Comparison of ENCODE assay signal across 23 mouse cellular contexts in genomic region chr8:110230803-110231202, GRCm38 (mm10). TPM values are rescaled to one million over a fixed set of nuclear protein-coding genes. Genes with fewer than 3 reads are reported as not detected.
DNase-seq lines count a peak whose midpoint lies in the region; ATAC-seq and TF ChIP-seq lines count a peak whose summit lies in the region.
"Had no signal": no experiment of that assay in that cellular context is flagged by ENCODE, and none has a peak within 500 bp of the region (broad histone marks: within the 10 kb centered on the region; RNA-seq: fewer than 3 reads in every experiment).

No protein-coding gene starts in this region.

- H3K4me2 ChIP-seq in hindbrain, postnatal 0 days (ENCODE audit: low read depth, low read length): no peak overlapping the region
- no peak overlapping the region for H3K4me2 ChIP-seq in hindbrain, embryonic 11.5 days (replicated peaks; ENCODE audit: low read depth, low read length)
- no peak overlapping the region for H3K4me2 ChIP-seq in neural tube, embryonic 13.5 days
- H3K4me2 ChIP-seq in kidney, embryonic 16.5 days (replicated peaks; ENCODE audit: low read depth, low read length): no peak overlapping the region
- H3K4me2 ChIP-seq in heart, embryonic 11.5 days: no peak overlapping the region
- H3K4me2 ChIP-seq: embryonic facial prominence, embryonic 15.5 days; heart, embryonic 15.5 days had no signal

- TF ChIP-seq CTCF in hindbrain, postnatal 0 days (IDR thresholded peaks at IDR 0.05; ENCODE audit: low read depth): no peak

- H3K36me3 ChIP-seq in hindbrain, postnatal 0 days (ENCODE audit: insufficient read depth, low read length): no peaks in the 10 kb centered on the region
- H3K36me3 ChIP-seq in hindbrain, embryonic 11.5 days (ENCODE audit: control insufficient read depth, insufficient read depth, low read length): no peaks in the 10 kb centered on the region
- H3K36me3 ChIP-seq in neural tube, embryonic 13.5 days: peaks cover under 1% of the 10 kb centered on the region; the same call in 1 of the 2 replicates
- no peaks in the 10 kb centered on the region for H3K36me3 ChIP-seq in kidney, embryonic 16.5 days (ENCODE audit: insufficient read depth, low read length)
- no peaks in the 10 kb centered on the region for H3K36me3 ChIP-seq in heart, embryonic 11.5 days (ENCODE audit: control insufficient read depth, insufficient read depth, low read length)
- H3K36me3 ChIP-seq: embryonic facial prominence, embryonic 15.5 days; heart, embryonic 15.5 days had no signal

- WGBS in hindbrain, postnatal 0 days: 64% methylated on average over 6 of the region's 6 CpGs
- WGBS in hindbrain, embryonic 11.5 days: 74% methylated on average over 6 of the region's 6 CpGs
- WGBS in neural tube, embryonic 13.5 days: 58% methylated on average over 6 of the region's 6 CpGs
- WGBS in kidney, embryonic 16.5 days: 29% methylated on average over 6 of the region's 6 CpGs
- WGBS in heart, embryonic 11.5 days (ENCODE audit: insufficient replicate concordance): 72% methylated on average over 6 of the region's 6 CpGs

- no peak overlapping the region for H3K27ac ChIP-seq in hindbrain, postnatal 0 days
- H3K27ac ChIP-seq in hindbrain, embryonic 11.5 days (ENCODE audit: low read depth, low read length): no peak overlapping the region
- no peak overlapping the region for H3K27ac ChIP-seq in neural tube, embryonic 13.5 days (replicated peaks)
- H3K27ac ChIP-seq in kidney, embryonic 16.5 days (ENCODE audit: low read length): no peak overlapping the region
- H3K27ac ChIP-seq in heart, embryonic 11.5 days (ENCODE audit: low read depth, low read length): no peak overlapping the region
- H3K27ac ChIP-seq: embryonic facial prominence, embryonic 15.5 days; heart, embryonic 15.5 days; layer of hippocampus, adult 2 months had no signal

- no peaks in the 10 kb centered on the region for H3K4me1 ChIP-seq in hindbrain, postnatal 0 days (ENCODE audit: insufficient read depth, low read length)
- H3K4me1 ChIP-seq in hindbrain, embryonic 11.5 days (replicated peaks; ENCODE audit: control insufficient read depth, insufficient read depth, low read length): no peaks in the 10 kb centered on the region
- H3K4me1 ChIP-seq in neural tube, embryonic 13.5 days (replicated peaks): no peaks in the 10 kb centered on the region; the same call in 1 of the 2 replicates
- no peaks in the 10 kb centered on the region for H3K4me1 ChIP-seq in kidney, embryonic 16.5 days (ENCODE audit: insufficient read depth, low read length)
- no peaks in the 10 kb centered on the region for H3K4me1 ChIP-seq in heart, embryonic 11.5 days (ENCODE audit: control insufficient read depth, insufficient read depth, low read length)
- H3K4me1 ChIP-seq: embryonic facial prominence, embryonic 15.5 days; heart, embryonic 15.5 days had no signal

- no peaks in the 10 kb centered on the region for H3K9me3 ChIP-seq in hindbrain, postnatal 0 days (ENCODE audit: low read length)
- no peaks in the 10 kb centered on the region for H3K9me3 ChIP-seq in hindbrain, embryonic 11.5 days (ENCODE audit: control insufficient read depth, low read length)
- no peaks in the 10 kb centered on the region for H3K9me3 ChIP-seq in neural tube, embryonic 13.5 days
- H3K9me3 ChIP-seq in kidney, embryonic 16.5 days (ENCODE audit: low read length): no peaks in the 10 kb centered on the region
- no peaks in the 10 kb centered on the region for H3K9me3 ChIP-seq in heart, embryonic 11.5 days (replicated peaks; ENCODE audit: control insufficient read depth, low read length)
- H3K9me3 ChIP-seq: embryonic facial prominence, embryonic 15.5 days; heart, embryonic 15.5 days had no signal

- DNase-seq in hindbrain, postnatal 0 days (ENCODE audit: low spot score): peak; percentile 16
- no peak for DNase-seq in hindbrain, embryonic 11.5 days (ENCODE audit: low spot score)
- DNase-seq in neural tube, embryonic 10.5 days (ENCODE audit: extremely low spot score, low spot score): no peak
- peak; percentile 62 for DNase-seq in yolk sac, embryonic 10.5 days (ENCODE audit: low spot score)
- DNase-seq: adrenal gland, adult 2 months; cerebellum, adult 8-10 months; gastrocnemius, postnatal 36 days; heart, postnatal 4 days; lung, postnatal 4 days had no signal

- no peak for ATAC-seq in hindbrain, postnatal 0 days
- ATAC-seq in hindbrain, embryonic 11.5 days (ENCODE audit: low FRiP score): no peak
- ATAC-seq in neural tube, embryonic 13.5 days (ENCODE audit: low read depth): 0 out of 2 replicates have a peak, but pooled peaks have one; percentile 43
- ATAC-seq in kidney, embryonic 16.5 days (ENCODE audit: low FRiP score, low TSS enrichment): 0 out of 2 replicates have a peak, but pooled peaks have one; percentile 39
- no peak for ATAC-seq in heart, embryonic 11.5 days (replicated peaks; ENCODE audit: insufficient number of reproducible peaks, low FRiP score, low TSS enrichment)
- no peak for ATAC-seq in monocyte, adult 5-6 weeks (replicated peaks; ENCODE audit: insufficient number of reproducible peaks, low FRiP score, low TSS enrichment, poor library complexity, severe bottlenecking)
- ATAC-seq: forebrain, embryonic 16.5 days; inflammation-experienced regulatory T-cells, adult 6 months had no signal

- H3K4me3 ChIP-seq in hindbrain, postnatal 0 days (ENCODE audit: low read length): no peak overlapping the region
- H3K4me3 ChIP-seq in hindbrain, embryonic 11.5 days (ENCODE audit: low read depth, low read length): no peak overlapping the region
- H3K4me3 ChIP-seq in neural tube, embryonic 13.5 days: no peak overlapping the region
- H3K4me3 ChIP-seq in kidney, embryonic 16.5 days (ENCODE audit: low read length): no peak overlapping the region
- H3K4me3 ChIP-seq in heart, embryonic 11.5 days (ENCODE audit: low read depth, low read length): no peak overlapping the region
- H3K4me3 ChIP-seq: embryonic facial prominence, embryonic 15.5 days; heart, embryonic 15.5 days; layer of hippocampus, adult 2 months had no signal

- no peaks in the 10 kb centered on the region for H3K27me3 ChIP-seq in hindbrain, postnatal 0 days (ENCODE audit: insufficient read depth, low read length)
- no peaks in the 10 kb centered on the region for H3K27me3 ChIP-seq in hindbrain, embryonic 11.5 days (ENCODE audit: control insufficient read depth, insufficient read depth, low read length)
- no peaks in the 10 kb centered on the region for H3K27me3 ChIP-seq in neural tube, embryonic 13.5 days
- H3K27me3 ChIP-seq in kidney, embryonic 16.5 days (ENCODE audit: insufficient read depth, low read length): no peaks in the 10 kb centered on the region
- no peaks in the 10 kb centered on the region for H3K27me3 ChIP-seq in heart, embryonic 11.5 days (ENCODE audit: control insufficient read depth, insufficient read depth, low read length)
- H3K27me3 ChIP-seq: embryonic facial prominence, embryonic 15.5 days; heart, embryonic 15.5 days had no signal

- no peak overlapping the region for H3K9ac ChIP-seq in hindbrain, postnatal 0 days (replicated peaks; ENCODE audit: low read length)
- no peak overlapping the region for H3K9ac ChIP-seq in hindbrain, embryonic 11.5 days (ENCODE audit: low read depth, low read length)
- no peak overlapping the region for H3K9ac ChIP-seq in neural tube, embryonic 13.5 days
- no peak overlapping the region for H3K9ac ChIP-seq in kidney, embryonic 16.5 days (replicated peaks; ENCODE audit: low read length)
- no peak overlapping the region for H3K9ac ChIP-seq in heart, embryonic 11.5 days (ENCODE audit: low read depth, low read length)
- H3K9ac ChIP-seq: embryonic facial prominence, embryonic 15.5 days; heart, embryonic 15.5 days had no signal

RNA-seq across cellular contexts. Expression of gene Cmtr2, which starts 15.3 kb away (rescaled TPM):
- total RNA-seq in hindbrain, postnatal 0 days (2014; rRNA removed): 13.9 and 15.0 TPM in 2 replicates
- polyA plus RNA-seq in hindbrain, postnatal 0 days (2015; fragmentation: Nextera tagmentation; extraction: Ambion mirVana): 5.6 and 6.2 TPM in 2 replicates
- polyA plus RNA-seq in hindbrain, embryonic 11.5 days (2014; fragmentation: Nextera tagmentation; extraction: Ambion mirVana): 10.5 and 12.5 TPM in 2 replicates
- polyA plus RNA-seq in neural tube, embryonic 13.5 days (2015; fragmentation: Nextera tagmentation; extraction: Ambion mirVana): 10.1 and 11.3 TPM in 2 replicates
- polyA plus RNA-seq in kidney, embryonic 16.5 days (2015; fragmentation: Nextera tagmentation; extraction: Ambion mirVana): 10.1 and 10.8 TPM in 2 replicates
- polyA plus RNA-seq in heart, embryonic 11.5 days (2014; fragmentation: Nextera tagmentation; extraction: Ambion mirVana): 5.6 and 6.7 TPM in 2 replicates
- total RNA-seq in monocyte, adult 5-6 weeks (2017): 5.8 to 7.7 TPM (median 7.2 TPM) in 3 replicates

RNA-seq across cellular contexts. Expression of gene Hydin, which starts 36.0 kb away (rescaled TPM):
- total RNA-seq in hindbrain, postnatal 0 days (2014; rRNA removed): 0.54 and 0.73 TPM in 2 replicates
- 0.39 and 0.48 TPM in 2 replicates for polyA plus RNA-seq in hindbrain, postnatal 0 days (2015; fragmentation: Nextera tagmentation; extraction: Ambion mirVana)
- 0.33 and 0.36 TPM in 2 replicates for polyA plus RNA-seq in hindbrain, embryonic 11.5 days (2014; fragmentation: Nextera tagmentation; extraction: Ambion mirVana)
- polyA plus RNA-seq in neural tube, embryonic 13.5 days (2015; fragmentation: Nextera tagmentation; extraction: Ambion mirVana): 0.07 and 0.17 TPM in 2 replicates
- 0.05 and 0.14 TPM in 2 replicates for polyA plus RNA-seq in kidney, embryonic 16.5 days (2015; fragmentation: Nextera tagmentation; extraction: Ambion mirVana)
- 0.14 and 0.28 TPM in 2 replicates for polyA plus RNA-seq in heart, embryonic 11.5 days (2014; fragmentation: Nextera tagmentation; extraction: Ambion mirVana)
- total RNA-seq in monocyte, adult 5-6 weeks (2017): not detected in 3 replicates
- total RNA-seq: common myeloid progenitor, adult 5-6 weeks; megakaryocyte-erythroid progenitor cell, adult 5-6 weeks; MEL had no signal
- polyA plus RNA-seq: limb, embryonic 11.5 days; liver, adult 2 months had no signal

Comparison
In these comparisons a context has a peak if more than half of its experiments do, and no peak if none do; other contexts are left out.
1. DNase-seq: peak in hindbrain, postnatal 0 days (single experiment) and yolk sac, embryonic 10.5 days (single experiment); none in hindbrain, embryonic 11.5 days (single experiment) and neural tube, embryonic 10.5 days (single experiment).
2. ATAC-seq: peak in neural tube, embryonic 13.5 days (single experiment) and kidney, embryonic 16.5 days (single experiment); none in hindbrain, postnatal 0 days (single experiment), hindbrain, embryonic 11.5 days (single experiment), heart, embryonic 11.5 days (single experiment) and monocyte, adult 5-6 weeks (single experiment).